Mouse (Mus musculus) kidney, adult 2 months (tissue): Measurements from ENCODE around the gene Zfp626.

Experiments used
- CTCF ChIP-seq: fragments of 200-500 bp; conservative IDR thresholded peaks from 2 replicates; pipeline ENCODE4 v1.5.1; 2011; ENCODE audit warnings: low read depth, mild to moderate bottlenecking, control low read depth, low read length, moderate library complexity, mixed read lengths; ENCODE audit not compliant: insufficient read depth, insufficient read length
- POLR2A ChIP-seq: fragments of 200-500 bp; IDR thresholded peaks from one replicate; pipeline ENCODE4 v1.6.1; 2011; ENCODE audit warnings: low read depth, low read length, control low read depth

- TF ChIP-seq CTCF: no peak
- no peak for TF ChIP-seq POLR2A
Observed at GRCm38 (mm10) chr7:27794566-27794965, 12.4 kb upstream of the Zfp626 start.
